Mouse (Mus musculus): ENCODE data around the gene Cd5.

The Cd5 gene

GRCm38 (mm10) chr19:10767631-10768030 lies 28.8 kb upstream of the Cd5 start:
- DNase-seq (ENCODE audit: low read depth, low spot score), result no peak
- H3K27me3 ChIP-seq (ENCODE audit: control insufficient read depth, insufficient read depth, low read length, poor library complexity, severe bottlenecking), result no peaks in the 10 kb centered on the region
- H3K36me3 ChIP-seq (ENCODE audit: control insufficient read depth, insufficient read depth, low read length, poor library complexity, severe bottlenecking), result no peaks in the 10 kb centered on the region

DNA sequence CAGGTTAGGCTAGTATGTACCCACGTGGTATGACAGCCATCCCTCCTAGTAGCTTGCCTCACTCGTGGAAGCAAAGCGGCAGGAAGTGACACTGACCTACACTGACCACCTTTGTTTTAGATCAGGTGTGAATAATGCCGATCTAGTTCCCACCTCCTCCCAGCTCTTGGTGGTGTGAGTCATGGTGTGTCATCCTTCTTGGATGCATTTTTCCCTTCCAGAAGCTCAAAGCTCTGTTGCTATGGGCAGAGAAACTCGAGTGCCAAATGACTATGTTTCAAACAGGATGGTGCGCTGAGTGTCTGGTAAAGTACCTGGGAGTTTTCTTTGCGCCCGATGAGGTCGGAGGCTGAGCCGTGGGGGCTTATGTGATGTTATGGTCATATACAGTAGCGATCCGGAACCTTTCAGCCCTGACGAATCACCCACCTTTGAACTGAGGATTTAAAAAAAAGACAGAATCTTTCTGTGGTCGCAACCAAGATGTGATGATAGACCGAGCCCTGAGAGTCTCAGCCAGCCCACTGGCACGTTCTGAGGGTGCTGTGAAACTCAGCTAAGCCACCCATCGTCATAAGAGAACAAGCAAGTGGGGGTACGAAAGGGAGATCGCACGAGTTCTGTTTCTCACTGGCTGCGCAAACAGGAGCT lies 24.7 kb upstream of the Cd5 start:
- DNase-seq (ENCODE audit: low read depth, low spot score), result no peak
- Histone ChIP-seq H3K36me3 (ENCODE audit: control insufficient read depth, insufficient read depth, low read length, poor library complexity, severe bottlenecking) (no peaks in the 10 kb centered on the region), H3K27me3 (ENCODE audit: control insufficient read depth, insufficient read depth, low read length, poor library complexity, severe bottlenecking) (no peaks in the 10 kb centered on the region)

DNA sequence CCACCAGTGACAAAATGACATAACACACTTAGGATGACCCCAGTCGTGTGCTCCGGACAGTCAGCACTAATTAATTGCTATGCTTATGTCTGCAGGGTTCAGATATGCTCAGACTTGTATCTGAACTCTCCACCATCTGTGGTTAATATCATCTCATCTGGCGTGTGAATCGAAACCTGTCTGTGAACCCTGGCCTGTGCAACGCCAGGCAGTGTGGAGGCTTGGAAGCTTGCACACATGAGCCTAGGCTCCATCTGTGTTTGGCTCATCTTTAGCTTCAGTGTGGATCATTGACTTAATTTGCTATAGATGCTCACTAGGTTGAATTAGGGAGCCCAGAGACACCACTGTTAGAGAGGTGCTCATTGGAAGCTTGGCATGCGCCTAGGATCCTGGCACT lies 23.7 kb upstream of the Cd5 start:
- no peak for DNase-seq (ENCODE audit: low read depth, low spot score)
- H3K27me3 ChIP-seq (ENCODE audit: control insufficient read depth, insufficient read depth, low read length, poor library complexity, severe bottlenecking), result no peaks in the 10 kb centered on the region
- H3K36me3 ChIP-seq (ENCODE audit: control insufficient read depth, insufficient read depth, low read length, poor library complexity, severe bottlenecking), result no peaks in the 10 kb centered on the region

DNA sequence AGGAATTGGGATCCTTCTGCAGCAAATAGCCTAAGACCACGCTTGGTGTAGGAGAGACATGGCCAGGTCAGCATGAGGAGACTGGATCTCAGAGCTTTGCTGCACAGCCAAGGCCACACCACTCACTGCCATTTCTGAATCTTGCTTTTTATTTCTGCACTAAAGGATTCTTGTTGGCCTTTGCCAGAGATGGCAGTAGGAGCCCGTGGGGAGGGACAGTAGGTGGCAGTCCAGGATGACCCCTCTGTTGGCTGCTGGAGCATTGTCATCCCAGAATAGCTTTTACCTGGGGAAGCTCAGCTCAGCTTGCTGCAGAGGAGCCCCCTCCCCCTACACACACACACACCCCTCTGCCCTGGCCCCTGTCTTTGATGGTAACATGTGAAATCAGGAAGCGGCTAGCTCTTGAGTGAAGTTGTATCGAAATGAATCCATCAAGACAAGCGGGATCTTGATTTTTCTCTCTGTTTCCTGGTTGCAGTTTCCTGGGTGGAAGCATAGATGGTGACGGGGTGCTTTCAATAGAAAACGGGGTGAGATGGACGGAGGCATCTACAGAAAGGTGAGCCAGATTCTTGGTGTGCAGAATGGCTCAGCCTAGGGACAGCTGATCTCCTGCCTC lies 23.1 kb upstream of the Cd5 start:
- H3K36me3 ChIP-seq (ENCODE audit: control insufficient read depth, insufficient read depth, low read length, poor library complexity, severe bottlenecking), result no peaks in the 10 kb centered on the region
- DNase-seq (ENCODE audit: low read depth, low spot score), result no peak
- no peaks in the 10 kb centered on the region for H3K27me3 ChIP-seq (ENCODE audit: control insufficient read depth, insufficient read depth, low read length, poor library complexity, severe bottlenecking)

DNA sequence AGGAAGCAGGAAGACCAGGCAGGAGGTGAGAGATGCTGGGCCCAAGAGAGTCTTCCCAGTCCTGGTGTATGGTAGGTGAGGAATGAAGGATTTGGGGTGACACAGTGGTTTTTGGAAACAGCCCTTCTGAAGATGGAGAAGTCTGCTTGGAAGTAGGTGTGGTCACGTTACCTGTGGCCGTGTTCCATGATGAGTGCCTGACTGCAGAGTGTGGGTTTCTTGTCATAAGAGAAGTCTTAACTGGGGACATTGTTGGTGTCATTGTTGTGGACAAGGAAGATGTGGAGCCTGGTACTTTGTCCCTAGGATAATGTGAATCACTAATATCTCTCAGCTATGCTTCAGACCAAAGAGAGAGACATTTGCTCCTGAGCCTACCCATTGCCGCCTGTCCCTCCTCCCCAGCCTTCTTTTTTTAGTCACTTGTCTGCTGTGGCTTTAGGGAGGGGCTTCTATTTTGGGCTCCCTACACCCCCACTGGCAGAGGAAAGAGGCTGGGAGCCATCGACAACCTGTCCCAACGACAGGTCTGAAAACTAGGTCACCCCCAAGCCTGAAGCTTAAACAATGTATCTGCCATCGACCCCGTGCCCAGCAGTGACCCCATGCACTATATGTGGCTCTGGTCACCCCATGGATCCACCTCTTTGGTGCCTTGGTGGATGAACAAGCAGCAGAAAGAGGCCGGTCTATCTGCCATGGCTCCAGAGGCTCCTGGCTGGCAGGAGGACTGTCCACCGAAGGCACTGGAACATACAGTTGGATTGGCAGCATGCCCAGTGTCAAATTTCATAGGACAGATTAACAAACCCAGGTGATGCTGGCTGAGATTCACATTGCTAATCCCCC lies 21.4 kb upstream of the Cd5 start:
- H3K36me3 ChIP-seq (ENCODE audit: control insufficient read depth, insufficient read depth, low read length, poor library complexity, severe bottlenecking), result no peaks in the 10 kb centered on the region
- DNase-seq (ENCODE audit: low read depth, low spot score), result no peak
- no peaks in the 10 kb centered on the region for H3K27me3 ChIP-seq (ENCODE audit: control insufficient read depth, insufficient read depth, low read length, poor library complexity, severe bottlenecking)

DNA sequence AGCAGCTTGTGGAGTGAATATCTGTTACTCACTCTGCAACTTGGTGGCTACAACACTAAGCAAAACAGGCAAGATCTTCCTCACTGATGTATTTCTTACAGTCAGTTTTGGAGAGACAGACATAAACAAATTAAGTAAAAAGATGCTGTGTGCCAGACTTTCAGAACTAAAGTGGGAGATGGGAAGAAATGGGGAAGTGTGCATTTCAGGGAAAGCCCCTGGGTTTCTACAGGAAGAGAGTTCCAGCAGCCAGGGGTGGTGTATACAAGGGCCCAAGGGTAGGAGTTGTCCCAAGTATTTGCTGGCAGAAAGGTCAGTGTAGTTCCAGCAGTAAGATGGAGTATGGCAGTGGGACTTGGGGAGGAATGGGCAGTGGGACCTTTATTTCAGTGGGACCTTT lies 20.7 kb upstream of the Cd5 start:
- H3K27me3 ChIP-seq (ENCODE audit: control insufficient read depth, insufficient read depth, low read length, poor library complexity, severe bottlenecking), result no peaks in the 10 kb centered on the region
- no peaks in the 10 kb centered on the region for H3K36me3 ChIP-seq (ENCODE audit: control insufficient read depth, insufficient read depth, low read length, poor library complexity, severe bottlenecking)
- no peak for DNase-seq (ENCODE audit: low read depth, low spot score)

GRCm38 (mm10) chr19:10758708-10759107 lies 19.9 kb upstream of the Cd5 start:
- DNase-seq (ENCODE audit: low read depth, low spot score), result no peak
- Histone ChIP-seq H3K36me3 (ENCODE audit: control insufficient read depth, insufficient read depth, low read length, poor library complexity, severe bottlenecking) (no peaks in the 10 kb centered on the region), H3K27me3 (ENCODE audit: control insufficient read depth, insufficient read depth, low read length, poor library complexity, severe bottlenecking) (no peaks in the 10 kb centered on the region)

GRCm38 (mm10) chr19:10757526-10757925 lies 18.7 kb upstream of the Cd5 start:
- Histone ChIP-seq H3K36me3 (ENCODE audit: control insufficient read depth, insufficient read depth, low read length, poor library complexity, severe bottlenecking) (no peaks in the 10 kb centered on the region), H3K27me3 (ENCODE audit: control insufficient read depth, insufficient read depth, low read length, poor library complexity, severe bottlenecking) (no peaks in the 10 kb centered on the region)
- DNase-seq (ENCODE audit: low read depth, low spot score), result no peak

GRCm38 (mm10) chr19:10757125-10757524 lies 18.3 kb upstream of the Cd5 start:
- no peak for DNase-seq (ENCODE audit: low read depth, low spot score)
- no peaks in the 10 kb centered on the region for H3K36me3 ChIP-seq (ENCODE audit: control insufficient read depth, insufficient read depth, low read length, poor library complexity, severe bottlenecking)
- H3K27me3 ChIP-seq (ENCODE audit: control insufficient read depth, insufficient read depth, low read length, poor library complexity, severe bottlenecking), result no peaks in the 10 kb centered on the region

DNA sequence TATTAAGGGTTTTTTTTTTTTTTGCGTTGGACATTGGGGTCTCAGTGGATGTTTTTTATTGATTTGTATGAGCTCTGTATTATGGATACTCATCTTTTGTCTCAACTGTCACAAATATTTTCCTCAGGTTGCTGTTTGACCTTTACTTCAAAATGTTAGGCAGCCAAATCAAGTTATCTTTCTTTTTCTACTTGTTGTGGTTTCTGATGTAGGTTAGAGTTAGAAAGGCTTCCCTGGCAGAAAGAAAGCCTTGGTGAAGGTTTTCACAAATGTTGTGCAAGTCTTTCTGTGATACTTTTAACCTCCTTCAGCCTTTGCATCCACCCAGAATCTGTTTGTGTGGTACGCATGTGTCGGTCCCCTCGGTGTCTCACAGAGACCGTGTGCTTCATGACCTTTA lies 13.8 kb upstream of the Cd5 start:
- H3K27me3 ChIP-seq (ENCODE audit: control insufficient read depth, insufficient read depth, low read length, poor library complexity, severe bottlenecking), result no peaks in the 10 kb centered on the region
- DNase-seq (ENCODE audit: low read depth, low spot score), result no peak
- no peaks in the 10 kb centered on the region for H3K36me3 ChIP-seq (ENCODE audit: control insufficient read depth, insufficient read depth, low read length, poor library complexity, severe bottlenecking)

- no peak for DNase-seq (ENCODE audit: low read depth, low spot score)
- no peaks in the 10 kb centered on the region for H3K36me3 ChIP-seq (ENCODE audit: control insufficient read depth, insufficient read depth, low read length, poor library complexity, severe bottlenecking)
- H3K27me3 ChIP-seq (ENCODE audit: control insufficient read depth, insufficient read depth, low read length, poor library complexity, severe bottlenecking), result no peaks in the 10 kb centered on the region
Observed at GRCm38 (mm10) chr19:10752106-10752505, 13.3 kb upstream of the Cd5 start.

- no peak for DNase-seq (ENCODE audit: low read depth, low spot score)
- no peaks in the 10 kb centered on the region for H3K36me3 ChIP-seq (ENCODE audit: control insufficient read depth, insufficient read depth, low read length, poor library complexity, severe bottlenecking)
- no peaks in the 10 kb centered on the region for H3K27me3 ChIP-seq (ENCODE audit: control insufficient read depth, insufficient read depth, low read length, poor library complexity, severe bottlenecking)
Observed at GRCm38 (mm10) chr19:10751607-10752006, 12.8 kb upstream of the Cd5 start.

- H3K27me3 ChIP-seq (ENCODE audit: control insufficient read depth, insufficient read depth, low read length, poor library complexity, severe bottlenecking), result no peaks in the 10 kb centered on the region
- no peaks in the 10 kb centered on the region for H3K36me3 ChIP-seq (ENCODE audit: control insufficient read depth, insufficient read depth, low read length, poor library complexity, severe bottlenecking)
- no peak for DNase-seq (ENCODE audit: low read depth, low spot score)
Observed at GRCm38 (mm10) chr19:10750161-10750560, 11.4 kb upstream of the Cd5 start.

DNA sequence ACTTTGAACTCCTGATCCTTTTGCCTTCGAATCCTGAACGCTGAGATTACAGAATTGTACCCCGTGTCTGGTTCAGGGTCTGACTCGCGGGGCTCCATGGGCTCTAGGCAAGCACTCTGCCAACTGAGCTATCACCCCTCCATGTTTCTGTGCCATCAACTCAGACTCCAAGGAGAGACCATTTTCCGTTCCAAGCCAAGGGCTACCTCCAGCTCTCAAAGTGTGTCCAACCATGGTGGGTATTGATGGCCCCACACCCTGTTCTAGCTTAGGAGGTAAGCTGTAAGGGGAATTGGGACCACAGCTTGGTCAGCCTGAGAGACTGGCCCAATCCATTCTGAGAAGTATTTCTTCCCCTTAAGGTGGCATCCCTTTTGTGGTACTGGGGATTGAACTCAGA lies 10.5 kb upstream of the Cd5 start:
- H3K36me3 ChIP-seq (ENCODE audit: control insufficient read depth, insufficient read depth, low read length, poor library complexity, severe bottlenecking), result no peaks in the 10 kb centered on the region
- no peak for DNase-seq (ENCODE audit: low read depth, low spot score)
- H3K27me3 ChIP-seq (ENCODE audit: control insufficient read depth, insufficient read depth, low read length, poor library complexity, severe bottlenecking), result no peaks in the 10 kb centered on the region

GRCm38 (mm10) chr19:10748401-10749102 lies 9.8 kb upstream of the Cd5 start:
- Histone ChIP-seq H3K36me3 (ENCODE audit: control insufficient read depth, insufficient read depth, low read length, poor library complexity, severe bottlenecking) (no peaks in the 10 kb centered on the region), H3K27me3 (ENCODE audit: control insufficient read depth, insufficient read depth, low read length, poor library complexity, severe bottlenecking) (no peaks in the 10 kb centered on the region)
- DNase-seq (ENCODE audit: low read depth, low spot score), result peak; percentile 28

Measured in splenic B cell, adult 2 months (primary cell).